Mouse (Mus musculus): ENCODE results near the gene Sox5. TPM values are rescaled to one million over a fixed set of nuclear protein-coding genes. Genes with fewer than 3 reads are reported as not detected.

Sox5 gene
- polyA plus RNA-seq, 1 experiment, result 0.81 TPM

DNA sequence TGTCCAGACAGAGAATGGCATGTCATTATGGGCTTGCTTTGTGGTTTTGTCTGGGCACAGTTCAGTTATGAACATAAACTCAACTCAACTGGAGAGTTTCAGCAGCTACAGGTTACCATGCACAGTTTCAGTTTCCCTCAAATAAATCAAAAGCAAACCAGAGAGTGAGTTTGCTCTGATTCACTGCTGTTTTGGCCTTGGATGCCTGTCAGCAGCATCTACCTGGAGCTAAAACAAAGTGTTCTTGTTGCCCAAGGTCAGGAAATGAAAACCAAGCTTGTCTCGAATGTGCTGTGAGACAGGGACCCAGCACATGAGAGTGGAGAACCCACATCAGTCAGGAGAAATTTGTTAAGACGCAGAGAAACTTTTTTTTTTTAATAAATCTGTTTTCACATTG, 951.6 kb downstream of the Sox5 start:
- no peak for TF ChIP-seq CTCF (IDR thresholded peaks at IDR 0.05; ENCODE audit: borderline replicate concordance, control insufficient read depth, extremely low read depth, insufficient read depth, low read length, poor library complexity)
- no peak for TF ChIP-seq POLR2A (IDR thresholded peaks at IDR 0.05; ENCODE audit: control insufficient read depth, extremely low read depth, insufficient read depth, low read length, poor library complexity)
- no peak overlapping the region for H3K27ac ChIP-seq (ENCODE audit: control insufficient read depth, insufficient read depth, low read length)
- H3K27me3 ChIP-seq (ENCODE audit: control insufficient read depth, insufficient read depth, low read length), result no peaks in the 10 kb centered on the region
- peaks cover 4% of the 10 kb centered on the region; the same call in 1 of the 2 replicates for H3K4me1 ChIP-seq (replicated peaks; ENCODE audit: control insufficient read depth, insufficient read depth, low read length)
- WGBS, result 7% methylated on average over 2 of the region's 2 CpGs
- no peak for DNase-seq
- H3K36me3 ChIP-seq (ENCODE audit: control insufficient read depth, insufficient read depth, low read length), result no peaks in the 10 kb centered on the region
- H3K4me3 ChIP-seq (ENCODE audit: control insufficient read depth, insufficient read depth, low read length), result no peak overlapping the region

DNA sequence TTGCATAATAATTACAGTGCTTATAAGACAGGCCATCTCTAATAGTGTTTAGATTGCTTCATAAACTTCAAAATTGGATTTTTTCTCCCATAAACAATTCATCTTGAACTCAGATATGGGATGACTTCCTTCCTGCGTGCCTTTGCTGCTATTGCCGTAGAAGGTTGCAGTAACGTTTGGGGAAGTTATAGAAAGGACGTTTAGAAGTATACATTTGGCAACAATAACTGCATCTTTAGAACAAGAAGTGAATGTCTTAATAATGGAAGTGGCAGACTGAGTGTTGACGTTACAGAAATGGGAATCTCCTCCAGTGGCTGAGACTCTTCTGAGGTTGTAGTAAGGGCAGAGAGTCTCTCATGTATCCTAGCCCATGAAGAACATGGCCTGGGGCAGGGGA, 955.0 kb downstream of the Sox5 start:
- WGBS, result 56% methylated on average over 5 of the region's 5 CpGs
- no peaks in the 10 kb centered on the region for H3K36me3 ChIP-seq (ENCODE audit: control insufficient read depth, insufficient read depth, low read length)
- TF ChIP-seq CTCF (IDR thresholded peaks at IDR 0.05; ENCODE audit: borderline replicate concordance, control insufficient read depth, extremely low read depth, insufficient read depth, low read length, poor library complexity) (no peak), POLR2A (IDR thresholded peaks at IDR 0.05; ENCODE audit: control insufficient read depth, extremely low read depth, insufficient read depth, low read length, poor library complexity) (no peak)
- H3K4me3 ChIP-seq (ENCODE audit: control insufficient read depth, insufficient read depth, low read length), result no peak overlapping the region
- no peak for DNase-seq
- H3K27me3 ChIP-seq (ENCODE audit: control insufficient read depth, insufficient read depth, low read length), result no peaks in the 10 kb centered on the region
- H3K4me1 ChIP-seq (replicated peaks; ENCODE audit: control insufficient read depth, insufficient read depth, low read length), result no peaks in the 10 kb centered on the region
- H3K27ac ChIP-seq (ENCODE audit: control insufficient read depth, insufficient read depth, low read length), result no peak overlapping the region

DNA sequence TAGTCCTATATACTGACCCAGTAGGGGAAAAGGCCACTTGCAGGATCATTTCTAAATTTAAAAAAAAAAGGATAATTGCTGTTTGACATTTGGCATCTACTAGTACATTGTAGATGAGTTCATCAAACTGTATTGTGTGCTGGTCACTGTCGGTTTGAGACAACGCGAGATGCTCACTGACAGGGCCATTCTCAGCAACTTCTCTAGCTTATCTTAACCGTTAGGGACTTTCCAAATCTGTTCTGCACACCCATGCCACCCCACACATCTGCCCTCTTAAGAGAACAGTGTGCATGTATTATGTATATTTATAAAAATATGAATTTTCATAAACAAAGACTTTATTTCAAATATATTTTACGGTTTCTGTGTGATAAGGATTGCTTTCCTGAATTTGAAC, 955.8 kb downstream of the Sox5 start:
- no peak for DNase-seq
- no peaks in the 10 kb centered on the region for H3K4me1 ChIP-seq (replicated peaks; ENCODE audit: control insufficient read depth, insufficient read depth, low read length)
- no peak overlapping the region for H3K4me3 ChIP-seq (ENCODE audit: control insufficient read depth, insufficient read depth, low read length)
- 95% methylated on average over 5 of the region's 5 CpGs for WGBS
- H3K27me3 ChIP-seq (ENCODE audit: control insufficient read depth, insufficient read depth, low read length), result no peaks in the 10 kb centered on the region
- H3K27ac ChIP-seq (ENCODE audit: control insufficient read depth, insufficient read depth, low read length), result no peak overlapping the region
- H3K36me3 ChIP-seq (ENCODE audit: control insufficient read depth, insufficient read depth, low read length), result no peaks in the 10 kb centered on the region
- no peak for TF ChIP-seq CTCF (IDR thresholded peaks at IDR 0.05; ENCODE audit: borderline replicate concordance, control insufficient read depth, extremely low read depth, insufficient read depth, low read length, poor library complexity)
- TF ChIP-seq POLR2A (IDR thresholded peaks at IDR 0.05; ENCODE audit: control insufficient read depth, extremely low read depth, insufficient read depth, low read length, poor library complexity), result no peak

DNA sequence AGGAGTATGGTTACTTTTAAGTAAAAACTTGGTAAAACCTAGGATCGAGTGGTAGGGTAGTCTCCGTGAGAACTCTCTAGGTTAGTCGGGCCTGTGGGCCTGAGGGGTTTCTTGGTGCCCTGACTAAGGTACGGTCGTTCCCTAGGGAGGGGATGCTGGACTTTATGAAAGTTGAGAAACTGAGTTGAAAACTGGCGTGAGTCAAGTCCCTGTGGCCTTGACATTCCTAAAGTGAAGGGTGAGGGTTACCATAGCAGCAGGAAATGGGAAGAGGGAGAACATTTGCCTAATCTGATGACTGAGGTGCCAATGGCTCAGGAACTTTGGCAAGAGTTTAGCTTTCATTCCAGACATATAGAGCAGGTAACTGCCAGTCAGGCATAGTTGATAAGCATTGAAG, 956.7 kb downstream of the Sox5 start:
- H3K4me3 ChIP-seq (ENCODE audit: control insufficient read depth, insufficient read depth, low read length), result no peak overlapping the region
- no peak for DNase-seq
- no peaks in the 10 kb centered on the region for H3K4me1 ChIP-seq (replicated peaks; ENCODE audit: control insufficient read depth, insufficient read depth, low read length)
- TF ChIP-seq CTCF (IDR thresholded peaks at IDR 0.05; ENCODE audit: borderline replicate concordance, control insufficient read depth, extremely low read depth, insufficient read depth, low read length, poor library complexity) (no peak), POLR2A (IDR thresholded peaks at IDR 0.05; ENCODE audit: control insufficient read depth, extremely low read depth, insufficient read depth, low read length, poor library complexity) (no peak)
- H3K36me3 ChIP-seq (ENCODE audit: control insufficient read depth, insufficient read depth, low read length), result no peaks in the 10 kb centered on the region
- H3K27ac ChIP-seq (ENCODE audit: control insufficient read depth, insufficient read depth, low read length), result no peak overlapping the region
- WGBS, result 93% methylated on average over 6 of the region's 6 CpGs
- H3K27me3 ChIP-seq (ENCODE audit: control insufficient read depth, insufficient read depth, low read length), result no peaks in the 10 kb centered on the region

DNA sequence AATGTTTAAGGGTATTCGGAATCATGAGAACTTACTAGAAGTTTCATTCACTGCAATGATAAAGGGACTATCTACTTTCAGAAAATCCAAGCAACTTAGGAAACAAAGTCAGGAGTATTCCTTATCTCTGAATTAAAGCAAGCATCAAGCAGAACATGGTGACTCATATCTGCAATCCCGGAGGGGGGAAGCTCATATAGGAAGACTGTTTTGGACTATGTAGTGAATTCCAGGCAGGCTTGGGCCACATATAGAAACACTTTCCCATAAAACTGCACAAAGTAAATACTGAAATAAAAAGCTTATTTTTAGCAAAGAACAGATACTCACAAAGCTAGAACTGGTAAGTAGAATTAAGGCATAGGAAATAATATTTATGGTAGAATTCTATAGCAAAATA, 993.3 kb downstream of the Sox5 start:
- 96% methylated on average over 2 of the region's 2 CpGs for WGBS
- no peak overlapping the region for H3K4me3 ChIP-seq (ENCODE audit: control insufficient read depth, insufficient read depth, low read length)
- H3K36me3 ChIP-seq (ENCODE audit: control insufficient read depth, insufficient read depth, low read length), result no peaks in the 10 kb centered on the region
- no peaks in the 10 kb centered on the region for H3K27me3 ChIP-seq (ENCODE audit: control insufficient read depth, insufficient read depth, low read length)
- DNase-seq, result no peak
- H3K4me1 ChIP-seq (replicated peaks; ENCODE audit: control insufficient read depth, insufficient read depth, low read length), result peaks cover 2% of the 10 kb centered on the region
- H3K27ac ChIP-seq (ENCODE audit: control insufficient read depth, insufficient read depth, low read length), result no peak overlapping the region
- no peak for TF ChIP-seq CTCF (IDR thresholded peaks at IDR 0.05; ENCODE audit: borderline replicate concordance, control insufficient read depth, extremely low read depth, insufficient read depth, low read length, poor library complexity)
- TF ChIP-seq POLR2A (IDR thresholded peaks at IDR 0.05; ENCODE audit: control insufficient read depth, extremely low read depth, insufficient read depth, low read length, poor library complexity), result no peak

DNA sequence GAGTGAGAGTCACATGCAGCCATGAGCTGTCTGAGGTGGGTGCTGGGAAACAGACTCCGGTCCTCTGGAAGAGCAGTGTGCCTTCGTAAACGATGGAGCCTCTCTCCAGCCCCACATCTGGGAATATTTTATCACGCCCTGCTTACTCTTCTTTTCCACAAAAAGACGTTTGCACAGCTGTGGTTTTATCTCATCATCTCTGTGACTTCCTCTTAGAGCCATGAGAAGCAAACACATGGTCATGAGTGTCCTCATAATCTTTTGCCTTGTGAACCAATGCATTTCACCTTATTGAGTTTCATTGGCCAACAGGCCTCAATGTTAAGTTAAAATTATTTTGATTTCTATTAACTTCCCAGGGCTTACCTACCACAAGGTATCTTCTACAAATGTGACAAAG, 994.4 kb downstream of the Sox5 start:
- WGBS, result 29% methylated on average over 5 of the region's 5 CpGs
- Histone ChIP-seq H3K27ac (ENCODE audit: control insufficient read depth, insufficient read depth, low read length) (no peak overlapping the region), H3K27me3 (ENCODE audit: control insufficient read depth, insufficient read depth, low read length) (no peaks in the 10 kb centered on the region), H3K4me3 (ENCODE audit: control insufficient read depth, insufficient read depth, low read length) (no peak overlapping the region), H3K4me1 (replicated peaks; ENCODE audit: control insufficient read depth, insufficient read depth, low read length) (peaks cover 2% of the 10 kb centered on the region), H3K36me3 (ENCODE audit: control insufficient read depth, insufficient read depth, low read length) (no peaks in the 10 kb centered on the region)
- no peak for TF ChIP-seq CTCF (IDR thresholded peaks at IDR 0.05; ENCODE audit: borderline replicate concordance, control insufficient read depth, extremely low read depth, insufficient read depth, low read length, poor library complexity)
- TF ChIP-seq POLR2A (IDR thresholded peaks at IDR 0.05; ENCODE audit: control insufficient read depth, extremely low read depth, insufficient read depth, low read length, poor library complexity), result no peak
- DNase-seq, result no peak

DNA sequence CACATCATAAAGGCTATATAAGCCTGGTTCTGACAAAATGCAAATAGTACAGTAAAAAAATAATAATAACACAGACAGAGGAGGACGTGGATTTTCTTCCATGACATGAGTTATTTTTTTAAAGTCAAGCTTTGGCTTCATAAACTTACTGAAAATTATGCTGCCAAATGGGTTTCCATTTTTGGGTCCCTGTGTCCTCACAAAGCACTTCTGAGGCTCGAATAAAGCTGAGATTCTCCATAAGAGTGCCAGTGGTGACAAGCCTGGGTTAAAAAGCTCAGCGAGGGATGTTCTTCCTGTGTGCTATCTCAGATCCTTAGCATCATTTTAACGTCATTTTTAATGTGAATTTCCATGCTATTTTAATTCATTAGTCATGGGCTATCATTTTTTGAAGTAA, 996.1 kb downstream of the Sox5 start:
- TF ChIP-seq CTCF (IDR thresholded peaks at IDR 0.05; ENCODE audit: borderline replicate concordance, control insufficient read depth, extremely low read depth, insufficient read depth, low read length, poor library complexity) (no peak), POLR2A (IDR thresholded peaks at IDR 0.05; ENCODE audit: control insufficient read depth, extremely low read depth, insufficient read depth, low read length, poor library complexity) (no peak)
- WGBS, result 91% methylated on average over 4 of the region's 4 CpGs
- DNase-seq, result no peak
- no peaks in the 10 kb centered on the region for H3K36me3 ChIP-seq (ENCODE audit: control insufficient read depth, insufficient read depth, low read length)
- no peak overlapping the region for H3K4me3 ChIP-seq (ENCODE audit: control insufficient read depth, insufficient read depth, low read length)
- H3K27ac ChIP-seq (ENCODE audit: control insufficient read depth, insufficient read depth, low read length), result no peak overlapping the region
- H3K27me3 ChIP-seq (ENCODE audit: control insufficient read depth, insufficient read depth, low read length), result no peaks in the 10 kb centered on the region
- H3K4me1 ChIP-seq (replicated peaks; ENCODE audit: control insufficient read depth, insufficient read depth, low read length), result peaks cover 2% of the 10 kb centered on the region
